Mouse (Mus musculus) CH12.LX (cell line): Measurements from ENCODE around the gene Fam214a. TPM values are rescaled to one million over a fixed set of nuclear protein-coding genes. Genes with fewer than 3 reads are reported as not detected.

Experiments used
- DNase-seq: peaks from one replicate; pipeline ENCODE4 v3.0.0-alpha.2; 2013; ENCODE audit errors: extremely low read depth
- H3K27ac ChIP-seq: 2 replicates; pipeline ENCODE4 v1.5.1; 2012; ENCODE audit warnings: low read depth, mild to moderate bottlenecking, control low read depth, moderate library complexity; ENCODE audit not compliant: insufficient read depth
- H3K27me3 ChIP-seq: replicated peaks from 2 replicates; pipeline ENCODE3; 2012; ENCODE audit warnings: inconsistent platforms
- H3K36me3 ChIP-seq, 2 experiments: replicated peaks in 1 of 2; 2 replicates each; pipeline versions ENCODE3 to v1.6.1; 2012; ENCODE audit warnings: inconsistent platforms in 1 of 2, low read length in 1 of 2, mild to moderate bottlenecking in 1 of 2, mixed read lengths in 1 of 2, moderate library complexity in 1 of 2; ENCODE audit not compliant: control insufficient read depth in 1 of 2, insufficient read depth in 1 of 2
- H3K4me1 ChIP-seq, 2 experiments: 2 replicates each; pipeline ENCODE4 v1.6.1; 2012; ENCODE audit warnings: inconsistent platforms in 1 of 2, moderate library complexity in 1 of 2; ENCODE audit not compliant: insufficient read depth in 2 of 2, control insufficient read depth in 1 of 2
- H3K4me2 ChIP-seq: 2 replicates; pipeline ENCODE4 v1.6.1; 2012; ENCODE audit warnings: low read depth, mild to moderate bottlenecking, control low read depth; ENCODE audit not compliant: poor library complexity, insufficient read depth, severe bottlenecking
- H3K4me3 ChIP-seq, 3 experiments: fragments of 150-350 bp in 1 of 3; sonication (generic) in 1 of 3; replicated peaks in 1 of 3; 2 replicates each; pipeline versions ENCODE3 to v1.5.1; 2011 to 2012; ENCODE audit warnings: low read depth in 2 of 3, low read length in 2 of 3, mild to moderate bottlenecking in 2 of 3, moderate library complexity in 2 of 3, control low read depth in 1 of 3, improper control_type of control experiment in 1 of 3, inconsistent platforms in 1 of 3, mixed read lengths in 1 of 3; ENCODE audit not compliant: poor library complexity in 1 of 3
- H3K79me2 ChIP-seq: replicated peaks from 2 replicates; pipeline ENCODE4 v1.6.1; 2012; ENCODE audit warnings: mild to moderate bottlenecking, moderate library complexity; ENCODE audit not compliant: control insufficient read depth, poor library complexity, insufficient read depth, severe bottlenecking; ENCODE audit errors: extremely low read depth
- H3K9ac ChIP-seq: 2 replicates; pipeline ENCODE4 v1.6.1; 2012; ENCODE audit warnings: low read depth, mild to moderate bottlenecking, control low read depth, moderate library complexity; ENCODE audit not compliant: insufficient read depth
- H3K9me3 ChIP-seq: replicated peaks from 2 replicates; pipeline ENCODE3; 2012; ENCODE audit warnings: low read length, inconsistent platforms, mixed read lengths
- BHLHE40 ChIP-seq: IDR thresholded peaks from 2 replicates; pipeline ENCODE4 v1.6.1; 2011; ENCODE audit warnings: mild to moderate bottlenecking, low read depth, low read length, improper control_type of control experiment
- CHD2 ChIP-seq: IDR thresholded peaks from 2 replicates; pipeline ENCODE4 v1.6.1; 2011; ENCODE audit warnings: low read length, improper control_type of control experiment
- CTCF ChIP-seq, 2 experiments: IDR thresholded peaks in 1 of 2; conservative IDR thresholded peaks in 1 of 2; 2 replicates each; pipeline ENCODE4 v1.5.1; 2011 to 2012; ENCODE audit warnings: low read depth in 2 of 2, low read length in 2 of 2, improper control_type of control experiment in 1 of 2, inconsistent platforms in 1 of 2, mild to moderate bottlenecking in 1 of 2, moderate library complexity in 1 of 2
- E2F4 ChIP-seq: IDR thresholded peaks from 2 replicates; pipeline ENCODE4 v1.6.1; 2011; ENCODE audit warnings: low read depth, low read length, improper control_type of control experiment; ENCODE audit not compliant: insufficient replicate concordance
- EP300 ChIP-seq: IDR thresholded peaks from 2 replicates; pipeline ENCODE4 v1.6.1; 2011; ENCODE audit warnings: low read length, improper control_type of control experiment
- GABPA ChIP-seq: IDR thresholded peaks from 2 replicates; pipeline ENCODE4 v1.6.1; 2012; ENCODE audit warnings: low read depth, low read length, improper control_type of control experiment, inconsistent platforms; ENCODE audit not compliant: insufficient replicate concordance
- IRF4 ChIP-seq: IDR thresholded peaks from 2 replicates; pipeline ENCODE4 v1.6.1; 2014; ENCODE audit warnings: low read depth, mild to moderate bottlenecking, inconsistent platforms, low read length, improper control_type of control experiment
- JUND ChIP-seq: conservative IDR thresholded peaks from 2 replicates; pipeline ENCODE4 v1.6.1; 2011; ENCODE audit warnings: low read depth, low read length, improper control_type of control experiment
- MAFK ChIP-seq: IDR thresholded peaks from 2 replicates; pipeline ENCODE4 v1.6.1; 2011; ENCODE audit warnings: low read length, improper control_type of control experiment; ENCODE audit not compliant: insufficient replicate concordance
- MAX ChIP-seq: IDR thresholded peaks from 2 replicates; pipeline ENCODE4 v1.6.1; 2011; ENCODE audit warnings: low read length, improper control_type of control experiment
- MXI1 ChIP-seq: IDR thresholded peaks from 2 replicates; pipeline ENCODE4 v1.6.1; 2011; ENCODE audit warnings: mild to moderate bottlenecking, low read depth, low read length, improper control_type of control experiment
- MYC ChIP-seq: IDR thresholded peaks from 2 replicates; pipeline ENCODE4 v1.6.1; 2011; ENCODE audit warnings: low read depth, mild to moderate bottlenecking, improper control_type of control experiment, low read length
- NELFE ChIP-seq: IDR thresholded peaks from 2 replicates; pipeline ENCODE4 v1.6.1; 2011; ENCODE audit warnings: low read depth, low read length, improper control_type of control experiment
- NRF1 ChIP-seq: IDR thresholded peaks from 2 replicates; pipeline ENCODE4 v1.6.1; 2014; ENCODE audit warnings: low read depth, mild to moderate bottlenecking, inconsistent platforms, low read length, improper control_type of control experiment, moderate library complexity
- PAX5 ChIP-seq: IDR thresholded peaks from 2 replicates; pipeline ENCODE4 v1.6.1; 2012; ENCODE audit warnings: low read length, inconsistent platforms, mixed read lengths
- POLR2AphosphoS2 ChIP-seq: IDR thresholded peaks from 2 replicates; pipeline ENCODE4 v1.6.1; 2011; ENCODE audit warnings: low read depth, low read length, improper control_type of control experiment
- RAD21 ChIP-seq: IDR thresholded peaks from 2 replicates; pipeline ENCODE4 v1.6.1; 2011; ENCODE audit warnings: low read depth, mild to moderate bottlenecking, low read length, improper control_type of control experiment, moderate library complexity
- RCOR1 ChIP-seq: conservative IDR thresholded peaks from 2 replicates; pipeline ENCODE4 v1.6.1; 2012; ENCODE audit warnings: low read depth, mild to moderate bottlenecking, inconsistent platforms, low read length, improper control_type of control experiment
- SIN3A ChIP-seq: IDR thresholded peaks from 2 replicates; pipeline ENCODE4 v1.6.1; 2012; ENCODE audit warnings: low read length, improper control_type of control experiment, inconsistent platforms
- SMC3 ChIP-seq: IDR thresholded peaks from 2 replicates; pipeline ENCODE4 v1.6.1; 2011; ENCODE audit warnings: low read depth, low read length, improper control_type of control experiment
- TCF12 ChIP-seq: IDR thresholded peaks from 2 replicates; pipeline ENCODE4 v1.6.1; 2014; ENCODE audit warnings: low read depth, mild to moderate bottlenecking, inconsistent platforms, low read length, improper control_type of control experiment
- UBTF ChIP-seq: IDR thresholded peaks from 2 replicates; pipeline ENCODE4 v1.6.1; 2012; ENCODE audit warnings: low read depth, mild to moderate bottlenecking, inconsistent platforms, low read length, improper control_type of control experiment, moderate library complexity
- USF2 ChIP-seq: conservative IDR thresholded peaks from 2 replicates; pipeline ENCODE4 v1.6.1; 2011; ENCODE audit warnings: low read depth, low read length, improper control_type of control experiment
- ZMIZ1 ChIP-seq: IDR thresholded peaks from 2 replicates; pipeline ENCODE4 v1.6.1; 2012; ENCODE audit warnings: low read depth, mild to moderate bottlenecking, inconsistent platforms, low read length, improper control_type of control experiment
- ZNF384 ChIP-seq: IDR thresholded peaks from 2 replicates; pipeline ENCODE4 v1.6.1; 2012; ENCODE audit warnings: low read depth, low read length, improper control_type of control experiment, inconsistent platforms
- dilution Hi-C: fragments of 300-500 bp; cut with MboI; formaldehyde crosslinking; loops from 2 replicates; pipeline ENCODE4 v1.14.3; 2020; ENCODE audit warnings: low sequenced_read_pairs; ENCODE audit not compliant: extremely low pct_unique_long_range_greater_than_20kb, extremely low pct_ligation_motif_present
- in situ Hi-C: fragments of 300-500 bp; cut with MboI; formaldehyde crosslinking; loops from 3 replicates; pipeline ENCODE4 v1.14.3; 2019; ENCODE audit warnings: low sequenced_read_pairs, low pct_ligation_motif_present, low pct_unique_long_range_greater_than_20kb, mixed read lengths
- polyA plus RNA-seq: library from polyadenylated mRNA; unstranded; fragments of >175 nt; gene quantifications from 2 replicates; pipeline ENCODE4 v1.2.1, GENCODE M21; 2012; ENCODE audit warnings: low read depth; ENCODE audit not compliant: insufficient read length
- total RNA-seq, 2 experiments: library from RNA; depleted of rRNA; stranded (reverse); fragments of 300-350 nt in 1 of 2; fragments of >200 nt in 1 of 2; gene quantifications; 2 replicates each; pipeline ENCODE4 v1.2.3; 2012 to 2014

Fam214a gene
- total and polyA plus RNA-seq, 3 experiments, result 6.2 to 8.6 (median 7.0) TPM

DNA sequence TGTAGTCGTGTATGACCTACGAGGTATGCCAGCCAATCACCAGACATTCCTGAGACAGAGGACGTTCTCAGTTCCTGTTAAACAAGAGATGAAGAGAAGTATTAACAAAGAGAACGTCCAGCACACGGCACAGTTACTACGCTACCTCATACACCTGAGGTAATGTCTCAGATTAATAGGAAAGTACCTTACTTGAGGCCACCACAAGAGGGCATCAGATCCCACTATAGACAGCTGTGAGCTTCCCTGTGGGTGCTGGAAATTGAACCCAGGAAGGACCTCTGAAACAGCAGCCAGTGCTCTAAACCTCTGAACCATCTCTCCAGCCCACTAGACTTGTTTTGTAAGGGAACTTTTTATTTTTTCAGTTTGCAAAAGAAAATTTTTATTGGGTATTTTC lies 73.0 kb downstream of the Fam214a start:
- Histone ChIP-seq H3K4me1 (peaks cover 10 to 34% of the 10 kb centered on the region in 2 experiments; a peak in 3 of 4 replicates), H3K27me3 (no peaks in the 10 kb centered on the region), H3K4me2 (no peak overlapping the region), H3K4me3 (no peak overlapping the region), H3K9me3 (no peaks in the 10 kb centered on the region), H3K36me3 (peaks cover 15 to 30% of the 10 kb centered on the region in 2 experiments), H3K79me2 (no peaks in the 10 kb centered on the region), H3K9ac (no peak overlapping the region), H3K27ac (no peak overlapping the region)
- TF ChIP-seq RAD21, result peak; percentile 39
- TF ChIP-seq USF2, result no peak
- TF ChIP-seq SMC3, result peak; percentile 52
- peak; percentile 39 to 61; a peak in 3 of 4 replicates for TF ChIP-seq CTCF (conservative IDR thresholded peaks at IDR 0.05 in 1 of 2, IDR thresholded peaks at IDR 0.05 in 1 of 2; ENCODE audit: low read depth in 2 of 2, low read length in 2 of 2)
- dilution Hi-C loops, result no loop called here
- DNase-seq, result peak; percentile 43
- in situ Hi-C loops, result loop anchor here (10.0 kb wide), 1 partner anchor 121 kb away; no protein-coding TSS in a partner anchor

DNA sequence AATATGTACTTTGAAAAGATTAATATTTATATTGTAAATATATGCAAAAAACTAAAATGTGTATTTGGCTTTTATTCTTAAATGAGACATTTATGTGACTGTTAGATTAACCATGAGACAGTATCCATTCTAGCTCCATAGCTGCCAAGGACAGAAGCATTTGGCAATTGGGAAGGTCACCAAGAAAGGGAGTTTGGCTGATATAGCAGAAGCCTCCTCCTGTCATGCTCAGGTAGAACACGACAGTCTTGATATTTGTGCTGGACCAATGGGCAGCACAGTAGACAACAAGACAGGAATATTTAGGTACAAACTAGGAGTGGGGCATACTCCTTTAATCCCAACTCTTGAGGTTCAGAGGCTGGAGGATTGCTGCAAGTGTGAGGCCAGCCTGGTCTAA lies 79.7 kb downstream of the Fam214a start:
- H3K4me2 ChIP-seq, result no peak overlapping the region
- H3K4me1 ChIP-seq, result peaks cover 0 to 9% of the 10 kb centered on the region in 2 experiments; a peak in 2 of 4 replicates
- 0 out of 2 replicates have a peak, but pooled peaks cover 3% of the 10 kb centered on the region for H3K79me2 ChIP-seq
- H3K4me3 ChIP-seq, result no peak overlapping the region
- in situ Hi-C loops, result no loop called here
- H3K27ac ChIP-seq, result no peak overlapping the region
- no peaks in the 10 kb centered on the region for H3K9me3 ChIP-seq
- dilution Hi-C loops, result no loop called here
- H3K27me3 ChIP-seq, result no peaks in the 10 kb centered on the region
- TF ChIP-seq NELFE, result no peak
- no peak for TF ChIP-seq TCF12
- TF ChIP-seq RCOR1, result no peak
- no peak for TF ChIP-seq JUND
- no peak for DNase-seq
- no peak overlapping the region for H3K9ac ChIP-seq
- H3K36me3 ChIP-seq, result peaks cover 11 to 25% of the 10 kb centered on the region in 2 experiments

DNA sequence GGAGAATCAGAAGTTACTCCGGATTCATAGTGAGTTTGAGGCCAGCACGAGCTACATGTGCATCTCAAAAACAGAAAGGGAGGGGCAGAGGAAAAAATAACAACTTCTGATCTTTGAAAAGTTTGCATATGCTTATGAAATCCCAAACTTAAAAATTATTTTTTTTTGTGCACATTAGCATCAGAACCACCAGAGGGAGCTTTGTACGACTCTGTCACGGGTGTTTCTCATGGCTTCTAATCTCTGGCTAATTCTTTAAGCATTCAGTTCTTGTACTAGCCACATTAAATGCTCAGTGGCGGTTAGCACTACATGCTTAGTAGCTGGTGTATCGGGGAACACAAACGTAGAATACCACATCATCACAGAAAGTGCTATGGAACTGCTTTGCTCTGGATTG lies 80.5 kb downstream of the Fam214a start:
- H3K9ac ChIP-seq, result no peak overlapping the region
- dilution Hi-C loops, result no loop called here
- no peak overlapping the region for H3K4me2 ChIP-seq
- peaks cover 11 to 21% of the 10 kb centered on the region in 2 experiments for H3K36me3 ChIP-seq
- in situ Hi-C loops, result no loop called here
- H3K79me2 ChIP-seq, result peaks cover 10% of the 10 kb centered on the region
- no peak overlapping the region for H3K27ac ChIP-seq
- H3K4me3 ChIP-seq, result no peak overlapping the region
- H3K9me3 ChIP-seq, result no peaks in the 10 kb centered on the region
- H3K27me3 ChIP-seq, result no peaks in the 10 kb centered on the region
- H3K4me1 ChIP-seq, result peaks cover 0 to 9% of the 10 kb centered on the region in 2 experiments; a peak in 2 of 4 replicates
- DNase-seq, result no peak
- TF ChIP-seq IRF4, result no peak
- no peak for TF ChIP-seq EP300
- TF ChIP-seq RAD21, result peak; percentile 36
- no peak for TF ChIP-seq CHD2
- peak; percentile 66 for TF ChIP-seq SMC3
- TF ChIP-seq BHLHE40, result no peak
- TF ChIP-seq POLR2AphosphoS2, result no peak
- TF ChIP-seq TCF12, result no peak
- no peak for TF ChIP-seq MAX
- TF ChIP-seq ZMIZ1, result no peak
- TF ChIP-seq USF2, result no peak
- TF ChIP-seq PAX5, result no peak
- peak; percentile 49; the same call in 1 of the 2 replicates for TF ChIP-seq ZNF384
- no peak for TF ChIP-seq SIN3A
- no peak for TF ChIP-seq UBTF
- TF ChIP-seq MYC, result no peak
- TF ChIP-seq E2F4, result no peak
- peak; percentile 44 to 72; a peak in 3 of 4 replicates for TF ChIP-seq CTCF (conservative IDR thresholded peaks at IDR 0.05 in 1 of 2, IDR thresholded peaks at IDR 0.05 in 1 of 2; ENCODE audit: low read depth in 2 of 2, low read length in 2 of 2)
- TF ChIP-seq MAFK, result no peak
- no peak for TF ChIP-seq MXI1
- no peak for TF ChIP-seq NRF1
- no peak for TF ChIP-seq JUND
- TF ChIP-seq GABPA, result no peak
- TF ChIP-seq NELFE, result no peak
